Mouse (Mus musculus) stomach, embryonic 14.5 days (tissue): Measurements from ENCODE around the gene Evc. TPM values are rescaled to one million over a fixed set of nuclear protein-coding genes. Genes with fewer than 3 reads are reported as not detected.

Source experiments
- ATAC-seq: fragments of 200-750 bp; cut with Nextera tagmentation; 2 replicates; pipeline ENCODE4 v1.8.0; 2017; ENCODE audit warnings: low read depth, moderate TSS enrichment; ENCODE audit not compliant: insufficient number of reproducible peaks, insufficient read depth, low FRiP score
- H3K27ac ChIP-seq: fragments of 300-500 bp; sonication (generic); 2 replicates; pipeline ENCODE4 v1.5.1; 2014; ENCODE audit warnings: mild to moderate bottlenecking, low read length, moderate library complexity, mixed read lengths
- H3K27me3 ChIP-seq: fragments of 300-500 bp; sonication (generic); 2 replicates; pipeline ENCODE4 v1.6.1; 2014; ENCODE audit warnings: low read length, control low read depth, mixed read lengths; ENCODE audit not compliant: control insufficient read depth, insufficient read depth
- H3K36me3 ChIP-seq: fragments of 300-500 bp; sonication (generic); 2 replicates; pipeline ENCODE4 v1.6.1; 2014; ENCODE audit warnings: mild to moderate bottlenecking, control low read depth, low read length, moderate library complexity, mixed read lengths; ENCODE audit not compliant: control insufficient read depth, insufficient read depth
- H3K4me1 ChIP-seq: fragments of 300-500 bp; sonication (generic); 2 replicates; pipeline ENCODE4 v1.6.1; 2014; ENCODE audit warnings: low read length, control low read depth, mixed read lengths; ENCODE audit not compliant: control insufficient read depth, insufficient read depth
- H3K4me2 ChIP-seq: fragments of 300-500 bp; sonication (generic); replicated peaks from 2 replicates; pipeline ENCODE4 v1.6.1; 2014; ENCODE audit warnings: low read depth, low read length, control low read depth
- H3K4me3 ChIP-seq: fragments of 300-500 bp; sonication (generic); 2 replicates; pipeline ENCODE4 v1.5.1; 2014; ENCODE audit warnings: low read depth, low read length, control low read depth
- H3K9ac ChIP-seq: fragments of 300-500 bp; sonication (generic); replicated peaks from 2 replicates; pipeline ENCODE4 v1.6.1; 2014; ENCODE audit warnings: low read depth, mild to moderate bottlenecking, control low read depth, low read length, moderate library complexity, mixed read lengths
- H3K9me3 ChIP-seq: fragments of 300-500 bp; sonication (generic); 2 replicates; pipeline ENCODE4 v1.6.1; 2016; ENCODE audit warnings: low read depth, low read length, control low read depth; ENCODE audit not compliant: control insufficient read depth
- WGBS: fragments of 180-500 bp; shearing (Covaris S2); extraction: QIAGEN DNeasy Blood & Tissue Kit; methylation state at CpG from one replicate; pipeline ENCODE4 v1.1.7; 2014; 5-methylcytosine and 5-hydroxymethylcytosine counted together
- polyA plus RNA-seq: library from polyadenylated mRNA; unstranded; fragments of >200 nt; fragmentation: Nextera tagmentation; extraction: Ambion mirVana; gene quantifications from 2 replicates; pipeline ENCODE4 v1.2.1, GENCODE M21; 2014

The Evc gene
- polyA plus RNA-seq, 1 experiment from 2014 or later: 15.9 TPM

DNA sequence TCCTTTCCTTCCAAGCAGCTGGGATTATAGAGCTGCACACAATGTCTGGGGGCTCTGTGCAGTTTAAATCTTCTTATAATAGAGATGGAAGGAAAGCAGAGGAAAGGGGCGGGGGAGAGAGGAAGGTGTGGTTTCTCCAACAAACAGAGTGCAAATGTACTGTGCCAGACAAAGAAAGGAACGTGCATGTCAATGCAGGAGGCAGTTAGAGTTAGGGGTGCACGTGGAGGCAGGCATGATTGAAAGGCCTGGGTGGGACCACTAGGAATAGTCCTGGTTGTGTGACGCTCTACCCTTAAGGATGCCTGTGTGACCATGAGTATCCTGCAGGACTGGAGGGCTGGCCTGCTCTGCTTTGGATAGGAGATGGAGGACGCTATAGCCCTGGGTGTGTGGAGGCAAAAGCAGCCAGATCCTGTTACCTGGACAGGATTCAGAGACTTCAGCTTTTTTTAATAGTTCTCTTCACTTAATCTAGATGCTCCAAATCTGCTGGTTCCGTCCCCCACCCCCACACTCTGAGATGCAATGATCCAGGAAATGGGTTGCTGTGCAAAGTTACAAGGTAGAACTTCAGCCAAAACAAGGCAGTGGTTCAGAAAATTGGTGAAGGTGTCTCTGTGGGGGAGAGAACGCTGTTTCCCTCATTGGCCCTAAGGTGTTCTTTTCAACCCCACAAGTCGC is 6.1 kb downstream of the Evc start:
- Histone ChIP-seq H3K9me3 (no peaks in the 10 kb centered on the region), H3K27ac (no peak overlapping the region), H3K9ac (no peak overlapping the region), H3K4me3 (no peak overlapping the region), H3K27me3 (no peaks in the 10 kb centered on the region), H3K4me2 (no peak overlapping the region), H3K36me3 (peaks cover 19% of the 10 kb centered on the region; the same call in 1 of the 2 replicates), H3K4me1 (0 out of 2 replicates have a peak, but pooled peaks cover under 1% of the 10 kb centered on the region)
- 78% methylated on average over 8 of the region's 8 CpGs for WGBS
- no peak for ATAC-seq

DNA sequence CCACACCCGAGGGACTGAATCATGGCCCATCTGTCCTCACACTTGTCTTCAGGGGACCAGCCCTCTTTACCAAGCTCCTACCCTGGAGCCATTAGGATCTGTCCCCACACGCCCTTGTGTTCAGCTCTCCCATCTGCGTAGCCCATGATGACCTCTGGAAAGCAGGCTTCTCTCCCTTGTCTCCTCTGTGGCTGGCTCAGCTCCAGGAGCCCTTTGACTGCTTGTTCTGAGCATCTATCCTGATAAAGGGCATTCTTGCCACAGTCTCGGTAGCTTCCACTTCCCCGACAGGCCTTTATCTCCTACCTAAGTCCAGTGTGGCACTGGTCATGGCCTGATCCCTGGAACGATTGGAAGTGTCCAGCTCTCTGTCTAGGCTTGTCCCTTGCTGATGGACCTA is 10.0 kb downstream of the Evc start:
- no peak overlapping the region for H3K9ac ChIP-seq
- no peak overlapping the region for H3K4me3 ChIP-seq
- H3K9me3 ChIP-seq: no peaks in the 10 kb centered on the region
- H3K27me3 ChIP-seq: no peaks in the 10 kb centered on the region
- 88% methylated on average over 6 of the region's 6 CpGs for WGBS
- no peak overlapping the region for H3K27ac ChIP-seq
- H3K4me1 ChIP-seq: no peaks in the 10 kb centered on the region
- peaks cover 34% of the 10 kb centered on the region; the same call in 1 of the 2 replicates for H3K36me3 ChIP-seq
- no peak for ATAC-seq
- H3K4me2 ChIP-seq: no peak overlapping the region

DNA sequence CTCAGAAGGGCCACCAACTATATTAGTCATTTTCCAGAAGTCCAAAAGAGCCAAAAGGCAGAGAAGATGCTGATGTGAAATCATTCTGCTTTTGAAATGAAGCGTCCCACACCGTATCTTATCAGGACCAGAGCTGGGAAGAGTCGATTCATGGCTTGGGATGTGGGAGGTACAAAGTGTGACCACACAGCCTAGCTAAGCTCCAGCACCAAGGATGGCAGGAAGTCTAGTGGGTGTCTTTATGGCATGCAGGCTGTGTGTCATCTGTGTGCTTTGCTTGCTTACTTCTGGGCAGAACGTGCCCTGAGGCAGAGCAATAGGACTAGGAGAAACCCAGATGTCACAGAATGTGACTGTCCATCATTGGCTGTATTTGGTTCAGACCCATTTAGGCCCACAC is 15.9 kb downstream of the Evc start:
- Histone ChIP-seq H3K4me1 (no peaks in the 10 kb centered on the region), H3K4me2 (no peak overlapping the region), H3K9me3 (no peaks in the 10 kb centered on the region; the same call in 1 of the 2 replicates), H3K36me3 (peaks cover 42% of the 10 kb centered on the region), H3K27ac (no peak overlapping the region), H3K4me3 (no peak overlapping the region), H3K27me3 (no peaks in the 10 kb centered on the region), H3K9ac (no peak overlapping the region)
- no peak for ATAC-seq
- 82% methylated on average over 4 of the region's 4 CpGs for WGBS

DNA sequence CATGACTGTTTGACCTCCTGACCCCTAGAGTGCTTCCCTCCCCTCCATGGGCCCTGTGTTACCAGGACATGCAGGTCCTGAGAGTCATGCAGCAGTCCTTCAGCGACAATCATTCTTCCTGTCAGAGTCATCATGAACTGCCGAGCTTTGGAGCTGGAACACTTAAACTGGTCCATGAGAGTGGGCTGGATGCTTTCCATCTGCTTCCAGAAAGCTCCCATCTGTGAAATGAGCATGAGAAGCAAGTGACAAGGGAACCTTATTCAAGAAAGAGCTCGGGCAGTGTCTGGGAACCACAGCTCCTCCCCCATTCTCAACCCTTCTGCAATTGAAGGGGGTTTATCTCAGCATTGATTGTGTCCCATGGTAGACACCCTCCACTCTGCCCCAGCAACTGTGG is 16.5 kb downstream of the Evc start:
- H3K9ac ChIP-seq: no peak overlapping the region
- H3K4me3 ChIP-seq: no peak overlapping the region
- WGBS: 64% methylated on average over 3 of the region's 3 CpGs
- no peak overlapping the region for H3K27ac ChIP-seq
- no peak overlapping the region for H3K4me2 ChIP-seq
- H3K4me1 ChIP-seq: no peaks in the 10 kb centered on the region
- H3K27me3 ChIP-seq: no peaks in the 10 kb centered on the region
- H3K9me3 ChIP-seq: no peaks in the 10 kb centered on the region; the same call in 1 of the 2 replicates
- peaks cover 41% of the 10 kb centered on the region for H3K36me3 ChIP-seq
- ATAC-seq: no peak

DNA sequence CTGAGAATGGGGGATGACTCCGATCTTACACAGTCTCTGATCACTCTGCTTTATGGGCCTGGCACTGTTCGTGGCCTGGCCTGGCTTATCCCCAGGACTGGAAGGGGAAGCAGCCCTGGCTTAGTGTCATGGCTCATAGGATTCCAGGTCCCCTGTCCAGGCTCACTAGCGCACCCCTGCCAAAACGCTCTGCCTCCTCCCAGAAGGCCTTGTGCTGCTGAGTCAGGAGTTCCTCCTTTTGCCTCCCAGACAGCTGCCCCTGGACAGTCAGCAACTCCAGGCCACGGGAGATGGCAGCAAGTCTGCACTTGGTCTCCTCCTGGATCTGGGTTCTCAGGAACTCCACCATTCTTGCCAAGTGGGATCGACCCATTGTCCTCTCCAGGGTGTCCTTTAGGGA is 18.0 kb downstream of the Evc start:
- Histone ChIP-seq H3K27me3 (no peaks in the 10 kb centered on the region), H3K27ac (no peak overlapping the region), H3K4me1 (no peaks in the 10 kb centered on the region), H3K9me3 (no peaks in the 10 kb centered on the region; the same call in 1 of the 2 replicates), H3K9ac (no peak overlapping the region), H3K4me2 (no peak overlapping the region), H3K4me3 (no peak overlapping the region), H3K36me3 (peaks cover 49% of the 10 kb centered on the region)
- no peak for ATAC-seq
- 88% methylated on average over 6 of the region's 6 CpGs for WGBS

DNA sequence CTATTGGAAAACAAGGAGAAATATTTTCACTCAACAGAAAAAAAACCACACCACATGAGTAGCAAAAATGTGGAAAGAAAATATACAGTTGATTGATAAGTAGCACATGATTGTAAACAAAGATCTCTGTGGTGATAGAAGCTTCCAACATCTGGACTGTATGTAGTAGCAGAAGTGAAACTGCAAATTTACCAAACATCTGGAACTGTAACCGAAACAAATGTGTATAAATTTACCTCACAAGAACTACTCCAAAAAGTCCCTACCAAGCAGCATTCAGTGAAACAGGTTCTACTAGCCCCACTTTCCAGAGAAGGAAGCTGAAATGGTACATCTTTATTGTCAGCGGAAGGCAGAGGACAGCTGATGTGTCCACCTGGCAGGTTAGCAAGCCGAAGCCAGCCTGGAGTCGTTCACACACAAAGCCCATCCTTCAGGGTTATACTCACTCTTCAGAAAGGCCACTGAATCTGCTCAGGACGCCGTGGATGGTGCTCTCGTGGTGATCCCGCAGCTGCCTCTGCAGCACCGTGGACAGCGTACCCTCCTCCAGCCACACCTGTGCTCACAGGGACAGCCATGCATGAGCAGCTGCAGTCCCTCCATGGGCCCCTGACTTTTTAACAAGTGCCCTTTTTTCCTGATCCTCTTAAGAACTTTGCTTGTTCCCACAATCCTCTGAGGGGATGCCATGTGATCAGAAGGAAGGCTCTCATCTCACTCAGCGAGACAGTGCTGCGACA is 23.5 kb downstream of the Evc start:
- H3K4me1 ChIP-seq: no peaks in the 10 kb centered on the region
- H3K27ac ChIP-seq: no peak overlapping the region
- peaks cover 31% of the 10 kb centered on the region for H3K36me3 ChIP-seq
- no peak overlapping the region for H3K4me2 ChIP-seq
- no peaks in the 10 kb centered on the region; the same call in 1 of the 2 replicates for H3K9me3 ChIP-seq
- H3K9ac ChIP-seq: no peak overlapping the region
- ATAC-seq: no peak
- 84% methylated on average over 12 of the region's 12 CpGs for WGBS
- H3K4me3 ChIP-seq: no peak overlapping the region
- H3K27me3 ChIP-seq: no peaks in the 10 kb centered on the region

DNA sequence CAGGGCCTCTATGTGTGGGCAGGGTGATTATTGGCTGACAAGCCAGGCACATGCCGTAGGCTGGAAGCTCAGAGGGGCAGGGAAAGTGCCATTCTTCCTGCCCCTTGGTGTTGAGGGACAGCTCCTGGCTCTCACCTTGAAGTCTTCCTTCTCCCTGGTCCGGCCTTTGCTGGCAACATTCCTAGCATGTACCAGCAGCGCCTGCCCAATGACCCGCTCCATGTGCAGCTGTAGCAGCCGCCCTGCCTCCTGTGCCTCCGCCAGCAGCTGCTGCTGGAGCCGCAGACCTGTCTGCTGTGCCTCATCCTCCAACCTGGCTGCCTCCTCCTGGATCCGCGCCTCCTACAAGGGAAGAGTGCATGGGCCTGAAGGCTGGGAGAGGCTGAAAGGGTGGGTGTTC is 26.7 kb downstream of the Evc start:
- Histone ChIP-seq H3K9ac (no peak overlapping the region), H3K4me1 (no peaks in the 10 kb centered on the region), H3K4me3 (no peak overlapping the region), H3K27ac (no peak overlapping the region), H3K9me3 (no peaks in the 10 kb centered on the region), H3K27me3 (no peaks in the 10 kb centered on the region), H3K4me2 (no peak overlapping the region), H3K36me3 (peaks cover 17% of the 10 kb centered on the region)
- no peak for ATAC-seq
- 89% methylated on average over 9 of the region's 9 CpGs for WGBS

DNA sequence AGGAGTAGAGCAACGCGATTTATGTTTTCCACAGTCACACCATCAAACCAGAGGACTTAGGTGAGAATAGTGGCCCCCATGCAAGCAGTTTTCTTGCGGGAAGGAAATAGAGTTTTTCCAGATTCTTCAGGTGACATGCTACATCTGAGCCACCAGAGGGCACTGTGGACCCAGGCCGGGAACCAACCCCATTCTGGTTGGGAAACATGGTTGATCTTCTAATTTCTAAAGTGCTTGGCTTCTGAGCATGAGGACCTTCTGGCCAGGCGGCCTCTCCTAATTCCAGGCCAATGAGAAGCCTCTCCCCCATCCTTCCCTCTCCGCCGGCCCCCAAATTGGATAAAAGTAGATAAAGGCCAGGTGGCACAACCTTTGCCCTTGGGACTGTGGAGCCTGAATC is 38.3 kb downstream of the Evc start:
- 17% methylated on average over 7 of the region's 7 CpGs for WGBS
- H3K27me3 ChIP-seq: no peaks in the 10 kb centered on the region
- H3K4me2 ChIP-seq: no peak overlapping the region
- H3K4me1 ChIP-seq: no peaks in the 10 kb centered on the region
- no peaks in the 10 kb centered on the region for H3K36me3 ChIP-seq
- no peaks in the 10 kb centered on the region for H3K9me3 ChIP-seq
- no peak for ATAC-seq
- H3K9ac ChIP-seq: no peak overlapping the region
- H3K27ac ChIP-seq: no peak overlapping the region
- no peak overlapping the region for H3K4me3 ChIP-seq
